Mouse (Mus musculus): Measurements from ENCODE around the gene Olfr1445.

Gene Olfr1445

GRCm38 (mm10) chr19:12883555-12883954, at the start of gene Olfr1445:
Gene Olfr1445 (plus strand): TSS chr19:12883855.
- no peak for DNase-seq (ENCODE audit: low read depth, low spot score)

GRCm38 (mm10) chr19:12838507-12838906, 45.1 kb upstream of the Olfr1445 start:
- DNase-seq (ENCODE audit: low read depth, low spot score): no peak

- DNase-seq (ENCODE audit: low read depth, low spot score): no peak
Measured at GRCm38 (mm10) chr19:12846382-12846781, 37.3 kb upstream of the Olfr1445 start, which contains the start of gene Gm5244. Gene Gm5244 (plus strand): TSS chr19:12846682.

GRCm38 (mm10) chr19:12856983-12857382, 26.7 kb upstream of the Olfr1445 start, which contains the start of gene Olfr1444:
Gene Olfr1444 (plus strand): TSS chr19:12857283.
- no peak for DNase-seq (ENCODE audit: low read depth, low spot score)

- no peak for DNase-seq (ENCODE audit: low read depth, low spot score)
Measured at GRCm38 (mm10) chr19:12893424-12893823, 9.8 kb downstream of the Olfr1445 start, which contains the start of gene Olfr1446. Gene Olfr1446 (minus strand): TSS chr19:12893524.

- DNase-seq (ENCODE audit: low read depth, low spot score): no peak
Measured at GRCm38 (mm10) chr19:12903643-12904042, 20.0 kb downstream of the Olfr1445 start, which contains the start of gene Olfr1447. Gene Olfr1447 (minus strand): TSS chr19:12903743.

GRCm38 (mm10) chr19:12924319-12924718, 40.7 kb downstream of the Olfr1445 start, which contains the start of gene Olfr1448:
Gene Olfr1448 (minus strand): TSS chr19:12924419.
- no peak for DNase-seq (ENCODE audit: low read depth, low spot score)

GRCm38 (mm10) chr19:12930540-12930939, 46.9 kb downstream of the Olfr1445 start, which contains the start of gene Olfr1449:
Gene Olfr1449 (plus strand): TSS chr19:12930840.
- no peak for DNase-seq (ENCODE audit: low read depth, low spot score)
